Mouse (Mus musculus): ENCODE data around the gene Gpr161. TPM values are rescaled to one million over a fixed set of nuclear protein-coding genes. Genes with fewer than 3 reads are reported as not detected.
"Not testable (repeated sequence)": the region's sequence is repeated elsewhere in the genome, so short reads cannot be mapped to it uniquely, and the experiment has no call there.

Gene Gpr161
- total RNA-seq, 2 experiments from 2014 or later = 5.7 to 8.1 TPM

DNA sequence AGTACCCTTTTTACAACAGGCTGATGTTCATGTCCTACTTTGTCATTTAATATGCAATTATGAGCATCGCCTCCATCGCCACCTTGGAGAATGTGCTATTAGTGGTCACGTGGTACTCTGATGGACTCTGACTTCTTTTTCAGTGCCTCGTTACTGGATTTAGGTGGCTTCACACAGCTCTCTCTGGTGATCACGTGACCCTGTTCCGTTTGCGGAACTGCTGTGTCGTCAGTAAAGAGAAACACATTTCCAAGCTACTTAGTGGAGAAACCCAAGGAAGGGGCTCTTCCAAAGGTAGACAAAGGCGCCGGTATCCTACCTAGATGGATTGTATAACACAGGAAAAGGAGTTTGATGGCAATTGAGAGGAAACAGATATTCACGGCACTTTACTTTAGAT lies 12.6 kb downstream of the Gpr161 start:
- intact Hi-C loops (cut with DNase I) = no loop called here

DNA sequence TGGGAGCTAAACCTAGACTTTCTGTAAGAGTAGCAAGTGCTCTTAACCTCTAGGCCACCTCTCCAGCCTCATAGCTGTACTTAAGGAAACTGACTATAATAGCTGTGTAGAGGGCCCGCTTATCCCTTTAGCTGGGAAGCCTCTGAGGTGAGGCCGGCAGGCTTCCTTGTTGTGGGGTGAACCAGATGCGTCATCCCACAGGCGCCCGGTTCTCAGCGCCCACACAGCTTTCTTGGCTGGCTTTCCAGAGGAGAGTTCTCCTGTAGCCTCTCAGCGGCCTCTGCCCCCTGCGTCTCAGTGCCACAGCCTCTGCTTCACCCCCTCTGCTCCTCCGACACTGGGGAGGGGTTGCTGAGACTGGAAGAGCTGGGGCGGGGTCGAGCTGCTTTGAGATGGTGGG lies 20.8 kb downstream of the Gpr161 start:
- intact Hi-C loops (cut with DNase I) = no loop called here
- no peak for DNase-seq

More for the DNA sequence above, 12.6 kb downstream of the Gpr161 start:
- DNase-seq = no peak

DNA sequence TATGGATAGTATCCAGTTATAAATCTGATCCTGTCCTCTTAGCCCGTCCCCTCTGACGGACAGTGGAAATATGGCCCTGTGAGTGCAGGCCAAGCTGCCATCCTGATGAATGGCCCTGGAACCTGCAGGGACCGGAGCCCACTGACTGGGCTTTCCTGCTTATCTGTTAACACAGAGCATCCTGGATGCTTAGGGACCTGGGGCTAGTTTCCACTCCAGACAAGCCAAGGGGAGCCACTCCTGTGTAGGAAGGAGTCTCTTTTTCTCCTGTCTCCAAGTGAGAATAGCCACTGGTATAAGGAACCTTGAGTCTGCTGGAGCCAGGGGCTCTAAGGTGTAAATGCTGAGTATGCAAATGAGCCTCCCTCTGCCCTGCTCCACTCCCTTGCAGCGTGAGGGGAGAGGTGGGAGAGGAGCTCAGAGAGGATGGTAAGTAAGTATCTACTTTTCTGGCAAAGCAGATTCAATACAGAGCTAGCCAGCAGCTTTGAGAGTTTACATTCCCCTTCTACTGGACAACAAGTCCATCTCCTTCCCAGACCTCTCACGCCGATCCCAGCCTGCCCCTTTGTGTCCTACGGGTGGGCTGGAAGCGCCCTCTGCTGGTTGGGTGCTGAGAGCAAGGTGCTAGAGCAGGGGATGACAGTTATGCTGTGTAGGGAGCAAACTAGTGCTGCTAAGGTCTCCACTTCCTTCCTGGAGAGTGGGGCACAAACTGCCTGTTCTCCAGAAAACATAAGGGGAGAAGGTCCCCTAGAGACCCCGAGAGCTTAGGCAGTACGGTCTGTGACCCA lies 24.7 kb downstream of the Gpr161 start:
- intact Hi-C loops (cut with DNase I) = loop anchor here (1.0 kb wide), 1 partner anchor 67 kb away; no protein-coding TSS in a partner anchor
- peak; percentile 86 to 90 for DNase-seq

DNA sequence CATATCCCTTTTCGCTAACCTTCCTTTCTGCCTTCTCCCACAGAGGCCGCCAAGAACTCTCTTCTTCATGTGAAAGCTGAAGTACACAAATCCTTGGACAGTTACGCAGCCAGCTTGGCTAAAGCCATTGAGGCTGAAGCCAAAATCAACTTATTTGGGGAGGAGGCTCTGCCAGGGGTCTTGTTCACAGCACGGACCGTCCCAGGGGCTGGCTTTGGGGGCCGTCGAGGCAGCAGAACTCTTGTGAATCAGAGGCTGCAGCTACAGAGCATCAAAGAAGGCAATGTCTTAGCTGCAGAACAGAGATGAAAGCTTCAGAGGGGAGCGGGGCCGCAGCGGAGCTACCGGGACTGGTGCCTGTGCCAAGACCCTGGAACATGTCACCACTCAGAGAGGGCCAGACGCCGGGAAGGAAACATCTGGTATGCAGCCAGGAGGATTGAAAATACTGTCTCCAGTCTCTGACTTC lies 25.8 kb downstream of the Gpr161 start:
- intact Hi-C loops (cut with DNase I) = no loop called here
- peak; percentile 64 to 68 for DNase-seq

DNA sequence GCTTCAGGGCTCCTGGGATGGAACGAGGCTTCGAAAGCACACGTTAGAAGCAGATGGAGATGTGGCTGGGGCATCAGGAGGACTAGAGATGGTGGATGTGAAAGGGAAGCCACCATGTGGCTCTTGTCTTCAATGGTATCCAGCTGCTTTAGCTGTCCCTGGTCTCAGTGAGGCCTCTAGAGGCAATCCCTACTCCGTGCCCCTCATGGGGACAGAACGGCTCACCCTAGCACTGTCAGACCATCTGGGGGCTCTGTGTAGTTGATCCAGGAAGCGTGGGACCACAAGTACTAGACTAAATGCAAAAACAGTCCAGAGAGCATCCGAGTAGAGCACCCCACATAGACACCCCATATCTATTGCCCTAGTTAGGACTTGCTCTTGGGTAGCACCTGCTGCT lies 26.3 kb downstream of the Gpr161 start:
- no peak for DNase-seq
- intact Hi-C loops (cut with DNase I) = no loop called here

- no peak for DNase-seq
- intact Hi-C loops (cut with DNase I) = no loop called here
Measured at GRCm38 (mm10) chr1:165322934-165323333, 27.3 kb downstream of the Gpr161 start.

- no peak for DNase-seq
- intact Hi-C loops (cut with DNase I) = no loop called here
Measured at GRCm38 (mm10) chr1:165327370-165327769, 31.8 kb downstream of the Gpr161 start.

DNA sequence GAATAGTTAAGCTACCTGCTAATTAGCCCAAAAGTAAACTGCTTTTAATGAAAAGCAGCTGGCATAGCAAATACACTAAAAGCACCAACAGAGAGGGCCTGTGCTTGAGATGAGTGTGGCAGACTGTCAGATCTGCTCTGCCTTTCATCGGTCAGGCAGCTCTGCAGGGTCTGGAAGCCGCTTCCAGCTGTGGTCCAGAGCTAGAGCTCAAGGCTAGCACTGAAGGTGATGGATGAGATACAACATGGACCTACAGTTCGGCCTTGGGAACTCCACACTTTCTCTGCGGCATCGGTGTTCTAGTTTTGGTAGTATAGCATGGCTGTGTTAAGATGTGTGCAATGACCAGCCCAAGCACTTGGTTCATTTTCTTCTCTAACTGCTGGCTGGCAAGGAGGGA lies 32.2 kb downstream of the Gpr161 start:
- DNase-seq = no peak
- intact Hi-C loops (cut with DNase I) = no loop called here

DNA sequence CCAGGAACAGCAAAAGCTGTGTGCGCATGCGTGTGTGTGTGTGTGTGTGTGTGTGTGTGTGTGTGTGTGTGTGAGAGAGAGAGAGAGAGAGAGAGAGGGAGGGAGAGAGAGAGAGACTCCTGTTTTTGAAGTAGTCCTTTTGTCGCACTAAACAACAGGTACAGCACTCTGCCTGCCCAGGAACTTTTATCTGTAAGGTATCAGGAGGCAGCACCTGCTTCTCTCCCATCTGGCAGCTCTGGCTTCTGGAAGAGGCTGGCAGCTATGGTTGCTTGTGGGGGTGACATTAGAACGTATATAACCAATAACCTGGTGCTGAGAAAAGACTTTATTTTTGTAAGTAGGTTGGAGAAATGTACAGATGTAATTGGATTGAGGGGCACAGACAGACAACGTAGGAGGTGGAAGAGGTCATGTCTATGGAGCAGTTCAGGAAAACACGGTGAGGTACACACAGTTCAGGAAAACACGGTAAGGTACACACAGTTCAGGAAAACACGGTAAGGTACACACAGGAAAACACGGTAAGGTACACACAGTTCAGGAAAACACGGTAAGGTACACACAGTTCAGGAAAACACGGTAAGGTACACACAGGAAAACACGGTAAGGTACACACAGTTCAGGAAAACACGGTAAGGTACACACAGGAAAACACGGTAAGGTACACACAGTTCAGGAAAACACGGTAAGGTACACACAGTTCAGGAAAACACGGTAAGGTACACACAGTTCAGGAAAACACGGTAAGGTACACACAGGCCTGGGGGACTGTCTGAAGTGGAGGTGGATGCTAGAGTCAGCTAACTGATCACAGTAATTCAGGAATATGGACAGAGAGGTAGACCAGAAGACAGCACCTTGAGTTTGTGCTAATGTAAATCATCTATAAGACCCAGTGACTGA lies 33.0 kb downstream of the Gpr161 start:
- DNase-seq; intact Hi-C loops (cut with DNase I): not testable (repeated sequence)

DNA sequence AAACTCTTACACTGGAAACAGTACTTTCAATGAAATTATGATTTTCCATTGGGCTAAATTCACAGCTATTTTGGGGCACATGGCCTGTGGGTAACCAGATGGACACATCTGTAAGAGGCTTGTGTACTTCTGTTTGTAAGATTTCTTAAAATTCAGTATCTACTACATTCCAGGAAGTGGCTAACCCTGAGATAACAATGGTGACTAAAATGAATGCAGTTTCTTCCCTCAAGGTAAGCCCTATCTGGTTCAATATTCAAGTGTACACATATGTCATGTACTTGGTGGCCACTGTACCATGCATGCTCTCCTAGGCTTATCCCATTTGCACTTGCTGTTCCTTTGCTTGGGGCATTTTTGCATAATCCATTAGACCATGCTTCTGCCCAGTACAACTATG lies 35.3 kb downstream of the Gpr161 start:
- DNase-seq = no peak
- intact Hi-C loops (cut with DNase I) = no loop called here

GRCm38 (mm10) chr1:165332797-165333196 lies 37.2 kb downstream of the Gpr161 start:
- intact Hi-C loops (cut with DNase I) = no loop called here

GRCm38 (mm10) chr1:165342126-165342525 lies 46.5 kb downstream of the Gpr161 start:
- intact Hi-C loops (cut with DNase I) = no loop called here
- no peak for DNase-seq

More at GRCm38 (mm10) chr1:165332797-165333196, 37.2 kb downstream of the Gpr161 start:
- DNase-seq = no peak

- intact Hi-C loops (cut with DNase I) = no loop called here
- no peak for DNase-seq
Measured at GRCm38 (mm10) chr1:165344453-165344852, 48.9 kb downstream of the Gpr161 start.

DNA sequence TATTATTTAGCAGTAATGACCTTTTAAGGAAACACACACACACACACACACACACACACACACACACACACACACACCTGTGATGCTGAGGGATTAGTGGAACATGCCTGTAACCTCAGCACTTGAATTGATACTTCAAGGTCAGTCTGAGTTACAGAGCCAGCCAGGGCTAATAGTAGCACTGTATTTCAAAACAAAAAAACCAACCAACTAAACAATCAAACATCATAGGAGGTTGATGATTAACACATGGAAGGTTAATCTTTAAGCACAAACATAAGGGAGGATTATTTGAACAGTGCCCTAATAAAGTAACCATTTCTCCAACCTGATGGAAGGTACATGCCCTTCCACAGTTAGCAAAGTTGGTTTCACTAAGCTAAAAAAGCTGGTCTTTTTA lies 53.0 kb downstream of the Gpr161 start:
- no peak for DNase-seq
- intact Hi-C loops (cut with DNase I) = no loop called here

DNA sequence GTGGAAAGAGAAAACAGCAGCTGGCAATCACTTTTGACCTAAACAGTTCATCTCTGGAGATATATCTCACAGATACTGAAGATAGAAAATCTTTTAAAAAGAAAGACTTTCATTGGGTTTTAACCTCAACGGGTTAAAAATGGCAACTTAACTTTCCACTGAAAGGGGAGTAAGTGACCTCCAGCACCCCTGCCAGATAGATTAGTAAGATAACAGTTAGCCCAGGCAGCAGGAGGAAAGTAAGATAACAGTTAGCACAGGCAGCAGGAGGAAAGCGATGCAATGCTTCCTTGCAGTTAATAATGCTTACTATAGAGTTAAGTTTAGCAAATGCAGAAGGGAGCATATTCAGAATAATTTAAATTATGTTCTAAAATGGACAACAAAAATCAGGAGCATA lies 60.8 kb downstream of the Gpr161 start:
- no peak for DNase-seq
- intact Hi-C loops (cut with DNase I) = no loop called here

DNA sequence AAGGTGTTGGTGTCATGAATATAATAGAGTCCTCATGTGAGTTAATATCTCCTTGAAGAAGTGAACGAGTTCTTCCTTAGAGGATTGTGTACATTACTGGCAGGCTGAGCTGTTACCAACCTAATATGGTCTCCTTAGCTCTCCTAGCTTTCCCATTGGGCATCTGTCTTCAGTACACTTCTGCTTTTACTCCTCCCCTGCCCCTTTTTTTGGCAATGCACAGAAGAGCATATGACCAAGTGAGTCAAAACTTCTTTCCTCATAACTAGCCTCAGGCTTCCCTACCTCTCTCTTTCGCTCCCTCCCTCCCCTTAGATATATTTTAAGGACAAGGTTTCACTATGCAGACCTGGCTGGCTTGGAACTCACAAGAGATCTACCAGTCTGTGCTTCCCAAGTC lies 67.7 kb downstream of the Gpr161 start:
- intact Hi-C loops (cut with DNase I) = no loop called here
- DNase-seq = no peak

DNA sequence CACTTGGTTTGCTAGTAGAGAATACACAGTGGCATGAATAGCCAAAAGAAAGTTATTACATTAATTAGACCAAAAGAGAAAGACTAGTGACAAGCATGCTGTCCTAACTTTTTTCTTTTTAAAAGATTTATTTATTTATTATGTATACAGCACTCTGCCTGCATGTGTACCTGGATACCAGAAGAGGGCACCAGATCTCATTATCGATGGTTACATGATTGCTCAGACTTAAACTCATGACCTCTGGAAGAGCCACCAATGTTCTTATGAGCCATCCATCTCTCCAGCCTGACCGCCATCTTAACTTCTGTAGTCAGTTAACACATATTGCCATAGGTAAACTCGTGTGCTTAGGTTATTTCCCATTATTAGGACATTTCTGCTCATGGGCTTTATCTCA lies 69.5 kb downstream of the Gpr161 start:
- no peak for DNase-seq
- intact Hi-C loops (cut with DNase I) = no loop called here

- intact Hi-C loops (cut with DNase I) = no loop called here
- no peak for DNase-seq
Measured at GRCm38 (mm10) chr1:165370990-165371389, 75.4 kb downstream of the Gpr161 start.

DNA sequence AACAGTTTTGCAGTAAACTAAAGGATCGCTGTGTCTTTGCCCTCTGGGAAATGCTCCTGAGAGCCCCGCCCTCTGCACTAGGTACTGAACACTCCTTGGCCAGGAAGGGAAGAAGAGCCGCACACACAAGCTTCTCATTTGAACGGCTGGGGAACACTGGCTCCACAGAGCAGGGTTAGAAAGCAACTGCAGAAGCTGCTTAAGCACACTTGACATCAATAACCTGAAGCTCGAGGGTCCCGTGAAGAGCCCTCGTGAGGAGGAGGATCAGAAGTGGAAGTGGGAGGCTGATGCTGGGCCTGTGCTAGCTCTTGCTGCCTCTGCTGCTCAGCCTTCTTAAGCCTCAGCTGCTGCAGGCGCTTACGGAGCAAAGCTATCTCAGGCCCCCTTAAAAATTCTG lies 78.2 kb downstream of the Gpr161 start:
- intact Hi-C loops (cut with DNase I) = no loop called here

More for the DNA sequence above, 78.2 kb downstream of the Gpr161 start:
- DNase-seq = no peak

All from heart, postnatal 10 days (tissue).